Mouse (Mus musculus) G1E (cell line): ENCODE results near the gene B3galt1. TPM values are rescaled to one million over a fixed set of nuclear protein-coding genes. Genes with fewer than 3 reads are reported as not detected.

Experiments used
- ATAC-seq: 2 replicates; pipeline ENCODE4 v1.8.0; 2016; ENCODE audit warnings: mild to moderate bottlenecking; ENCODE audit not compliant: insufficient number of reproducible peaks, poor library complexity, low FRiP score, severe bottlenecking; ENCODE audit errors: extremely low read depth
- DNase-seq: peaks from one replicate; pipeline ENCODE4 v3.0.0; 2012; ENCODE audit warnings: low spot score
- H3K27me3 ChIP-seq: 2 replicates; pipeline ENCODE4 v1.6.1; 2012; ENCODE audit warnings: mild to moderate bottlenecking, low read length, inconsistent platforms; ENCODE audit not compliant: insufficient read depth
- H3K36me3 ChIP-seq: replicated peaks from 2 replicates; pipeline ENCODE3; 2012; ENCODE audit warnings: mild to moderate bottlenecking, inconsistent platforms
- H3K4me1 ChIP-seq: 2 replicates; pipeline ENCODE4 v1.6.1; 2012; ENCODE audit warnings: low read depth, low read length, inconsistent platforms, mixed read lengths; ENCODE audit not compliant: insufficient read depth
- H3K4me3 ChIP-seq: 2 replicates; pipeline ENCODE4 v1.5.1; 2012; ENCODE audit warnings: low read depth, mild to moderate bottlenecking, inconsistent platforms, low read length, moderate library complexity, mixed read lengths
- H3K9me3 ChIP-seq: replicated peaks from 2 replicates; pipeline ENCODE4 v1.6.1; 2012; ENCODE audit warnings: inconsistent platforms
- CTCF ChIP-seq: IDR thresholded peaks from 2 replicates; pipeline ENCODE4 v1.5.1; 2012; ENCODE audit warnings: low read depth, low read length, inconsistent platforms, mixed read lengths
- GATA1 ChIP-seq: IDR thresholded peaks from 2 replicates; pipeline ENCODE4 v1.6.1; 2012; ENCODE audit warnings: borderline replicate concordance, low read length, inconsistent platforms, mixed read lengths
- GATA2 ChIP-seq: IDR thresholded peaks from 2 replicates; pipeline ENCODE4 v1.6.1; 2012; ENCODE audit warnings: low read depth, low read length, inconsistent platforms, borderline replicate concordance
- POLR2AphosphoS5 ChIP-seq: IDR thresholded peaks from 2 replicates; pipeline ENCODE4 v1.6.1; 2012; ENCODE audit warnings: low read depth, low read length, inconsistent platforms; ENCODE audit not compliant: insufficient replicate concordance
- TAL1 ChIP-seq: conservative IDR thresholded peaks from 2 replicates; pipeline ENCODE4 v1.6.1; 2012; ENCODE audit warnings: low read depth, low read length, inconsistent platforms, mixed read lengths
- polyA plus RNA-seq: library from polyadenylated mRNA; stranded (reverse); fragments of >175 nt; gene quantifications from 2 replicates; pipeline ENCODE4 v1.2.3, GENCODE M21; 2012
- total RNA-seq, 2 experiments: library from RNA; stranded (forward) in 1 of 2; stranded (reverse) in 1 of 2; fragments of 200-1000 nt in 1 of 2; fragments of >200 nt in 1 of 2; fragmentation: Nextera tagmentation in 1 of 2; gene quantifications; 2 replicates each; pipeline ENCODE4 v1.2.3; 2014 to 2017

B3galt1 gene
- total and polyA plus RNA-seq, 3 experiments = 0.16 TPM; not detected in 2

GRCm38 (mm10) chr2:67671721-67672120, 106.0 kb downstream of the B3galt1 start:
- TF ChIP-seq POLR2AphosphoS5 = no peak
- TF ChIP-seq CTCF = no peak
- no peak for TF ChIP-seq TAL1
- no peak for TF ChIP-seq GATA1
- TF ChIP-seq GATA2 = no peak

GRCm38 (mm10) chr2:67677697-67678096, 112.0 kb downstream of the B3galt1 start:
- H3K4me1 ChIP-seq = no peaks in the 10 kb centered on the region
- no peak for TF ChIP-seq CTCF
- TF ChIP-seq GATA2 = no peak
- no peak for TF ChIP-seq POLR2AphosphoS5
- no peak for TF ChIP-seq TAL1
- TF ChIP-seq GATA1 = no peak
- H3K4me3 ChIP-seq = no peak overlapping the region
- no peaks in the 10 kb centered on the region for H3K27me3 ChIP-seq
- ATAC-seq = no peak
- H3K36me3 ChIP-seq = no peaks in the 10 kb centered on the region
- no peaks in the 10 kb centered on the region for H3K9me3 ChIP-seq
- DNase-seq = no peak

More at GRCm38 (mm10) chr2:67671721-67672120, 106.0 kb downstream of the B3galt1 start:
- Histone ChIP-seq H3K36me3 (no peaks in the 10 kb centered on the region), H3K9me3 (0 out of 2 replicates have a peak, but pooled peaks cover 2% of the 10 kb centered on the region), H3K4me3 (no peak overlapping the region), H3K27me3 (no peaks in the 10 kb centered on the region), H3K4me1 (no peaks in the 10 kb centered on the region)
- ATAC-seq (no peak), DNase-seq (no peak)

- no peaks in the 10 kb centered on the region for H3K4me1 ChIP-seq
- ATAC-seq (no peak), DNase-seq (no peak)
- H3K27me3 ChIP-seq = no peaks in the 10 kb centered on the region
- no peak for TF ChIP-seq POLR2AphosphoS5
- no peak for TF ChIP-seq TAL1
- TF ChIP-seq CTCF = no peak
- no peak for TF ChIP-seq GATA2
- no peak for TF ChIP-seq GATA1
- peaks cover 10% of the 10 kb centered on the region; the same call in 1 of the 2 replicates for H3K9me3 ChIP-seq
- H3K4me3 ChIP-seq = no peak overlapping the region
- no peaks in the 10 kb centered on the region for H3K36me3 ChIP-seq
Measured at GRCm38 (mm10) chr2:67724249-67724648, 158.6 kb downstream of the B3galt1 start.

- H3K4me1 ChIP-seq = no peaks in the 10 kb centered on the region
- DNase-seq = no peak
- no peaks in the 10 kb centered on the region for H3K27me3 ChIP-seq
- no peak overlapping the region for H3K4me3 ChIP-seq
- ATAC-seq = no peak
- peaks cover 8% of the 10 kb centered on the region; the same call in 1 of the 2 replicates for H3K9me3 ChIP-seq
- TF ChIP-seq GATA2 = no peak
- TF ChIP-seq GATA1 = no peak
- no peak for TF ChIP-seq CTCF
- TF ChIP-seq POLR2AphosphoS5 = no peak
- no peak for TF ChIP-seq TAL1
- H3K36me3 ChIP-seq = no peaks in the 10 kb centered on the region
Measured at GRCm38 (mm10) chr2:67730771-67731170, 165.1 kb downstream of the B3galt1 start.

- no peaks in the 10 kb centered on the region for H3K36me3 ChIP-seq
- TF ChIP-seq GATA2 = no peak
- TF ChIP-seq TAL1 = no peak
- TF ChIP-seq POLR2AphosphoS5 = no peak
- TF ChIP-seq CTCF = no peak
- no peak for TF ChIP-seq GATA1
- H3K27me3 ChIP-seq = no peaks in the 10 kb centered on the region
- no peak for DNase-seq
- H3K4me1 ChIP-seq = no peaks in the 10 kb centered on the region
- H3K4me3 ChIP-seq = no peak overlapping the region
- no peak for ATAC-seq
- H3K9me3 ChIP-seq = peaks cover 2% of the 10 kb centered on the region; the same call in 1 of the 2 replicates
Measured at GRCm38 (mm10) chr2:67751585-67751984, 185.9 kb downstream of the B3galt1 start.

- ATAC-seq = no peak
- Histone ChIP-seq H3K9me3 (peaks cover 2% of the 10 kb centered on the region; the same call in 1 of the 2 replicates), H3K36me3 (no peaks in the 10 kb centered on the region), H3K4me3 (no peak overlapping the region), H3K27me3 (no peaks in the 10 kb centered on the region), H3K4me1 (no peaks in the 10 kb centered on the region)
- TF ChIP-seq GATA2 (no peak), TAL1 (no peak), CTCF (no peak), GATA1 (no peak), POLR2AphosphoS5 (no peak)
- DNase-seq = no peak
Measured at GRCm38 (mm10) chr2:67756507-67756906, 190.8 kb downstream of the B3galt1 start.
